Mouse (Mus musculus) small intestine, adult 2 months (tissue): ENCODE data around the gene Abtb2.

Experiments used
- CTCF ChIP-seq: fragments of 200-500 bp; IDR thresholded peaks from 2 replicates; pipeline ENCODE4 v1.5.1; 2012; ENCODE audit warnings: low read depth, mild to moderate bottlenecking, control low read depth, inconsistent platforms, low read length, moderate library complexity, mixed read lengths; ENCODE audit not compliant: insufficient replicate concordance, insufficient read length; ENCODE audit errors: extremely low read depth
- POLR2A ChIP-seq: fragments of 200-500 bp; IDR thresholded peaks from 2 replicates; pipeline ENCODE4 v1.6.1; 2012; ENCODE audit warnings: low read depth, mild to moderate bottlenecking, control low read depth, inconsistent platforms, low read length, moderate library complexity

GRCm38 (mm10) chr2:103670276-103670680 lies 104.2 kb downstream of the Abtb2 start:
- TF ChIP-seq CTCF = no peak
- no peak for TF ChIP-seq POLR2A
